Comparison of ENCODE assay signal across 26 mouse cellular contexts in the genomic region with DNA sequence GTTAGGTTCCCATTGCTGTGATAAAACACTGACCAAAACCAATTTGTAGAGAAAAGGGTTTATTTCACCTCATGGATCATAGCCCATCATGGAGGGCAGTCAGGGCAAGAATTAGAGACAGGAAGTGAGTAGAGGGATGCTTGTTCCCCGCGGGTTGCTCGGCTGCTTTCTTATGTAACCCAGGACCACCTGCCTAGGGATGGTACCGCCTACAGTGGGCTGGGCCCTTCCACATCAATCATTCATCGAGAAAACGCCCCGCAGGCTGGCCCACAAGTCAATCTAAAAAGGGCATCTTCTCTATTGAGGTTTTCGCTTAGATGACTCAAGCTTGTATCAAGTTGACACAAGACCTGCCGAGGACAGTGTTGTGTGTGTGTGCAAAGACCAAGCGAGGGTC. TPM values are rescaled to one million over a fixed set of nuclear protein-coding genes. Genes with fewer than 3 reads are reported as not detected.
DNase-seq lines count a peak whose midpoint lies in the region; ATAC-seq and TF ChIP-seq lines count a peak whose summit lies in the region.
"Had no signal": no experiment of that assay in that cellular context is flagged by ENCODE, and none has a peak within 500 bp of the region (broad histone marks: within the 10 kb centered on the region; RNA-seq: fewer than 3 reads in every experiment).

No protein-coding gene starts in this region.

- WGBS in forebrain, postnatal 0 days: 84% methylated on average over 10 of the region's 10 CpGs
- WGBS in forebrain, embryonic 10.5 days: 80% methylated on average over 10 of the region's 10 CpGs
- WGBS in midbrain, embryonic 13.5 days: 73% methylated on average over 10 of the region's 10 CpGs
- WGBS in midbrain, embryonic 11.5 days: 77% methylated on average over 10 of the region's 10 CpGs
- 69% methylated on average over 10 of the region's 10 CpGs for WGBS in hindbrain, postnatal 0 days
- 79% methylated on average over 10 of the region's 10 CpGs for WGBS in neural tube, embryonic 15.5 days

- intact Hi-C loops in left cerebral cortex, postnatal 36 days (cut with DNase I): no loop called here

- ATAC-seq in forebrain, postnatal 0 days: no peak
- ATAC-seq in midbrain, embryonic 13.5 days: no peak
- no peak for ATAC-seq in midbrain, embryonic 11.5 days (ENCODE audit: low FRiP score)
- no peak for ATAC-seq in hindbrain, postnatal 0 days
- no peak for ATAC-seq in neural tube, embryonic 15.5 days (ENCODE audit: low FRiP score)
- ATAC-seq: CD4-positive, CD25-positive, alpha-beta regulatory T cell, adult 4 months; intestine, embryonic 16.5 days had no signal

- H3K27ac ChIP-seq in forebrain, postnatal 0 days (ENCODE audit: low read depth, low read length): peak overlapping the region; percentile 83
- H3K27ac ChIP-seq in forebrain, embryonic 10.5 days: no peak overlapping the region
- peak overlapping the region; percentile 82 for H3K27ac ChIP-seq in midbrain, embryonic 13.5 days
- H3K27ac ChIP-seq in midbrain, embryonic 11.5 days (ENCODE audit: low read depth, low read length): no peak overlapping the region
- H3K27ac ChIP-seq in hindbrain, postnatal 0 days: peak overlapping the region; percentile 64; the same call in 1 of the 2 replicates
- peak overlapping the region; percentile 60; the same call in 1 of the 2 replicates for H3K27ac ChIP-seq in neural tube, embryonic 15.5 days (replicated peaks)
- H3K27ac ChIP-seq: liver, embryonic 15.5 days; lung, embryonic 15.5 days; stomach, embryonic 15.5 days had no signal

- no peaks in the 10 kb centered on the region for H3K4me1 ChIP-seq in forebrain, postnatal 0 days (ENCODE audit: insufficient read depth)
- peaks cover 19% of the 10 kb centered on the region for H3K4me1 ChIP-seq in forebrain, embryonic 10.5 days
- H3K4me1 ChIP-seq in midbrain, embryonic 13.5 days (replicated peaks): peaks cover 7% of the 10 kb centered on the region; the same call in 1 of the 2 replicates
- peaks cover 3% of the 10 kb centered on the region; the same call in 1 of the 2 replicates for H3K4me1 ChIP-seq in midbrain, embryonic 11.5 days (ENCODE audit: control insufficient read depth, insufficient read depth, low read length)
- H3K4me1 ChIP-seq in hindbrain, postnatal 0 days (ENCODE audit: insufficient read depth, low read length): no peaks in the 10 kb centered on the region
- no peaks in the 10 kb centered on the region for H3K4me1 ChIP-seq in neural tube, embryonic 15.5 days
- H3K4me1 ChIP-seq: liver, embryonic 15.5 days; stomach, embryonic 15.5 days had no signal

- no peak for DNase-seq in forebrain, postnatal 0 days
- DNase-seq in forebrain, embryonic 10.5 days (ENCODE audit: extremely low spot score, low spot score): no peak
- DNase-seq in midbrain, embryonic 11.5 days (ENCODE audit: low spot score, missing footprints): no peak
- DNase-seq in hindbrain, postnatal 0 days (ENCODE audit: low spot score): no peak
- DNase-seq in cerebellum, postnatal 4 days (ENCODE audit: low spot score in 2 of 2): no peak
- DNase-seq in left cerebral cortex, postnatal 36 days (ENCODE audit: low spot score in 2 of 2): no peak
- DNase-seq: adrenal gland, adult 2 months; cerebellum, adult 11 months; cerebellum, postnatal 10 days; gastrocnemius, postnatal 25 days; kidney, adult 9 months; kidney, postnatal 25 days; left cerebral cortex, postnatal 4 days; liver; lung, postnatal 36 days; right cerebral cortex, adult 18-20 months; right cerebral cortex, postnatal 4 days; thymus, postnatal 25 days had no signal

- no peaks in the 10 kb centered on the region for H3K36me3 ChIP-seq in forebrain, postnatal 0 days (ENCODE audit: insufficient read depth)
- no peaks in the 10 kb centered on the region for H3K36me3 ChIP-seq in forebrain, embryonic 10.5 days (replicated peaks)
- H3K36me3 ChIP-seq in midbrain, embryonic 13.5 days: no peaks in the 10 kb centered on the region
- no peaks in the 10 kb centered on the region for H3K36me3 ChIP-seq in midbrain, embryonic 11.5 days (ENCODE audit: control insufficient read depth, insufficient read depth, low read length)
- no peaks in the 10 kb centered on the region for H3K36me3 ChIP-seq in hindbrain, postnatal 0 days (ENCODE audit: insufficient read depth, low read length)
- H3K36me3 ChIP-seq in neural tube, embryonic 15.5 days: no peaks in the 10 kb centered on the region
- H3K36me3 ChIP-seq: liver, embryonic 15.5 days; lung, embryonic 15.5 days; stomach, embryonic 15.5 days had no signal

- no peaks in the 10 kb centered on the region for H3K27me3 ChIP-seq in forebrain, postnatal 0 days (ENCODE audit: insufficient read depth, low read length)
- H3K27me3 ChIP-seq in forebrain, embryonic 10.5 days (ENCODE audit: poor library complexity, severe bottlenecking): no peaks in the 10 kb centered on the region
- no peaks in the 10 kb centered on the region for H3K27me3 ChIP-seq in midbrain, embryonic 13.5 days
- H3K27me3 ChIP-seq in midbrain, embryonic 11.5 days (ENCODE audit: control insufficient read depth, insufficient read depth, low read length): no peaks in the 10 kb centered on the region
- H3K27me3 ChIP-seq in hindbrain, postnatal 0 days (ENCODE audit: insufficient read depth, low read length): no peaks in the 10 kb centered on the region
- no peaks in the 10 kb centered on the region for H3K27me3 ChIP-seq in neural tube, embryonic 15.5 days (replicated peaks)
- H3K27me3 ChIP-seq: liver, embryonic 15.5 days; lung, embryonic 15.5 days; stomach, embryonic 15.5 days had no signal

- no peaks in the 10 kb centered on the region for H3K9me3 ChIP-seq in forebrain, postnatal 0 days (ENCODE audit: low read length)
- H3K9me3 ChIP-seq in forebrain, embryonic 10.5 days: no peaks in the 10 kb centered on the region
- H3K9me3 ChIP-seq in midbrain, embryonic 13.5 days: no peaks in the 10 kb centered on the region
- H3K9me3 ChIP-seq in midbrain, embryonic 11.5 days (ENCODE audit: control insufficient read depth, low read length): no peaks in the 10 kb centered on the region
- H3K9me3 ChIP-seq in hindbrain, postnatal 0 days (ENCODE audit: low read length): no peaks in the 10 kb centered on the region
- H3K9me3 ChIP-seq in neural tube, embryonic 15.5 days (replicated peaks): no peaks in the 10 kb centered on the region
- H3K9me3 ChIP-seq: liver, embryonic 15.5 days; lung, embryonic 15.5 days; megakaryocyte, embryonic 14.5 days; stomach, embryonic 15.5 days had no signal

- no peak overlapping the region for H3K4me3 ChIP-seq in forebrain, postnatal 0 days (ENCODE audit: low read depth, low read length)
- no peak overlapping the region for H3K4me3 ChIP-seq in forebrain, embryonic 10.5 days
- no peak overlapping the region for H3K4me3 ChIP-seq in midbrain, embryonic 13.5 days (replicated peaks)
- no peak overlapping the region for H3K4me3 ChIP-seq in midbrain, embryonic 11.5 days (ENCODE audit: low read depth, low read length)
- H3K4me3 ChIP-seq in hindbrain, postnatal 0 days (ENCODE audit: low read length): no peak overlapping the region
- H3K4me3 ChIP-seq in neural tube, embryonic 15.5 days (replicated peaks): no peak overlapping the region
- H3K4me3 ChIP-seq: liver, embryonic 15.5 days; lung, embryonic 15.5 days; megakaryocyte, embryonic 14.5 days; stomach, embryonic 15.5 days had no signal

- H3K9ac ChIP-seq in forebrain, postnatal 0 days: no peak overlapping the region
- H3K9ac ChIP-seq in midbrain, embryonic 13.5 days (replicated peaks): no peak overlapping the region
- no peak overlapping the region for H3K9ac ChIP-seq in midbrain, embryonic 11.5 days (ENCODE audit: low read length)
- H3K9ac ChIP-seq in hindbrain, postnatal 0 days (replicated peaks; ENCODE audit: low read length): no peak overlapping the region
- no peak overlapping the region for H3K9ac ChIP-seq in neural tube, embryonic 15.5 days (replicated peaks)
- H3K9ac ChIP-seq: liver, embryonic 15.5 days; lung, embryonic 15.5 days; stomach, embryonic 15.5 days had no signal

- TF ChIP-seq CTCF in forebrain, postnatal 0 days (IDR thresholded peaks at IDR 0.05; ENCODE audit: low read depth): no peak
- TF ChIP-seq CTCF in hindbrain, postnatal 0 days (IDR thresholded peaks at IDR 0.05; ENCODE audit: low read depth): no peak

- no peak overlapping the region for H3K4me2 ChIP-seq in forebrain, postnatal 0 days (ENCODE audit: low read depth)
- H3K4me2 ChIP-seq in midbrain, embryonic 13.5 days (replicated peaks): no peak overlapping the region
- H3K4me2 ChIP-seq in midbrain, embryonic 11.5 days: no peak overlapping the region
- H3K4me2 ChIP-seq in hindbrain, postnatal 0 days (ENCODE audit: low read depth, low read length): no peak overlapping the region
- no peak overlapping the region for H3K4me2 ChIP-seq in neural tube, embryonic 15.5 days
- H3K4me2 ChIP-seq: liver, embryonic 15.5 days; lung, embryonic 15.5 days; stomach, embryonic 15.5 days had no signal

RNA-seq across cellular contexts. Expression of a gene that starts 37.0 kb away (rescaled TPM):
- total RNA-seq in forebrain, postnatal 0 days (2014; rRNA removed): 101 and 120 TPM in 2 replicates
- polyA plus RNA-seq in forebrain, postnatal 0 days (2015; fragmentation: Nextera tagmentation; extraction: Ambion mirVana): 56.0 and 73.0 TPM in 2 replicates
- 13.6 and 15.0 TPM in 2 replicates for polyA plus RNA-seq in forebrain, embryonic 10.5 days (2016; fragmentation: Nextera tagmentation; extraction: Ambion mirVana)
- polyA plus RNA-seq in midbrain, embryonic 13.5 days (2015; fragmentation: Nextera tagmentation; extraction: Ambion mirVana): 35.5 and 42.9 TPM in 2 replicates
- polyA plus RNA-seq in midbrain, embryonic 11.5 days (2014; fragmentation: Nextera tagmentation; extraction: Ambion mirVana): 6.5 and 7.2 TPM in 2 replicates
- total RNA-seq in hindbrain, postnatal 0 days (2014; rRNA removed): 191 and 194 TPM in 2 replicates
- polyA plus RNA-seq in hindbrain, postnatal 0 days (2015; fragmentation: Nextera tagmentation; extraction: Ambion mirVana): 90.0 and 96.4 TPM in 2 replicates
- 62.7 and 75.1 TPM in 2 replicates for polyA plus RNA-seq in neural tube, embryonic 15.5 days (2015; fragmentation: Nextera tagmentation; extraction: Ambion mirVana)
- total RNA-seq in left cerebral cortex, postnatal 36 days (2021): 100 to 1,000 TPM; 176 to 200 TPM
- polyA plus RNA-seq: CD4-positive, CD25-positive, alpha-beta regulatory T cell, adult 4 months had no signal

Comparison
In these comparisons a context has a peak if more than half of its experiments do, and no peak if none do; other contexts are left out.
1. H3K27ac ChIP-seq: peak in forebrain, postnatal 0 days (single experiment), midbrain, embryonic 13.5 days (single experiment), hindbrain, postnatal 0 days (single experiment) and neural tube, embryonic 15.5 days (single experiment); none in forebrain, embryonic 10.5 days (single experiment) and midbrain, embryonic 11.5 days (single experiment).